Mouse (Mus musculus) ES-Bruce4 (cell line): ENCODE data around the gene Mpig6b. TPM values are rescaled to one million over a fixed set of nuclear protein-coding genes. Genes with fewer than 3 reads are reported as not detected.
A peak's percentile ranks its signal among the peaks of the same experiment; 100 is the strongest.

Experiments
- H3K27ac ChIP-seq: 2 replicates; pipeline ENCODE4 v1.5.1; 2012; ENCODE audit warnings: low read length, inconsistent platforms; ENCODE audit not compliant: insufficient read depth
- H3K27me3 ChIP-seq: 2 replicates; pipeline ENCODE4 v1.6.1; 2012; ENCODE audit warnings: mild to moderate bottlenecking, low read length, inconsistent platforms; ENCODE audit not compliant: control insufficient read depth, poor library complexity, insufficient read depth, severe bottlenecking
- H3K36me3 ChIP-seq: 2 replicates; pipeline ENCODE4 v1.6.1; 2012; ENCODE audit warnings: inconsistent platforms, mild to moderate bottlenecking, low read length, moderate library complexity; ENCODE audit not compliant: control insufficient read depth, poor library complexity, insufficient read depth, severe bottlenecking
- H3K4me1 ChIP-seq: one replicate; pipeline ENCODE4 v1.8.1; 2011; ENCODE audit warnings: low read length; ENCODE audit not compliant: control insufficient read depth, insufficient read depth
- H3K4me3 ChIP-seq: 2 replicates; pipeline ENCODE4 v1.5.1; 2011; ENCODE audit warnings: low read depth, mild to moderate bottlenecking, low read length
- H3K9ac ChIP-seq: 2 replicates; pipeline ENCODE4 v1.6.1; 2012; ENCODE audit warnings: low read depth, mild to moderate bottlenecking, inconsistent platforms; ENCODE audit not compliant: poor library complexity, severe bottlenecking
- H3K9me3 ChIP-seq: replicated peaks from 2 replicates; pipeline ENCODE4 v1.6.1; 2012; ENCODE audit warnings: mild to moderate bottlenecking, low read length, inconsistent platforms; ENCODE audit not compliant: control insufficient read depth, poor library complexity, insufficient read depth, severe bottlenecking
- CTCF ChIP-seq: IDR thresholded peaks from one replicate; pipeline ENCODE4 v1.8.1; 2011; ENCODE audit warnings: low read depth, low read length
- EP300 ChIP-seq: IDR thresholded peaks from 2 replicates; pipeline ENCODE4 v1.6.1; 2011; ENCODE audit warnings: low read depth, low read length; ENCODE audit not compliant: insufficient read depth
- POLR2A ChIP-seq: IDR thresholded peaks from one replicate; pipeline ENCODE4 v1.8.1; 2011; ENCODE audit warnings: low read length; ENCODE audit not compliant: insufficient read depth
- polyA plus RNA-seq: library from polyadenylated mRNA; stranded (reverse); fragments of >200 nt; gene quantifications from 2 replicates; pipeline ENCODE4 v1.2.4, GENCODE M21; 2011; ENCODE audit warnings: low read depth; ENCODE audit not compliant: missing spikeins, insufficient read depth, insufficient read length

Gene Mpig6b
- polyA plus RNA-seq, 1 experiment = 3.3 TPM

- no peak overlapping the region for H3K27ac ChIP-seq
- no peaks in the 10 kb centered on the region for H3K9me3 ChIP-seq
- H3K27me3 ChIP-seq = no peaks in the 10 kb centered on the region
- H3K4me3 ChIP-seq = no peak overlapping the region
- TF ChIP-seq EP300 (no peak), CTCF (no peak), POLR2A (no peak)
- H3K36me3 ChIP-seq = no peaks in the 10 kb centered on the region
- peaks cover 5% of the 10 kb centered on the region for H3K4me1 ChIP-seq
- H3K9ac ChIP-seq = no peak overlapping the region
These were observed 5.5 kb upstream of the Mpig6b start for GRCm38 (mm10) chr17:35071454-35071853.

GRCm38 (mm10) chr17:35070556-35071229, 4.7 kb upstream of the Mpig6b start:
- H3K4me3 ChIP-seq = no peak overlapping the region
- H3K27me3 ChIP-seq = no peaks in the 10 kb centered on the region
- no peak overlapping the region for H3K27ac ChIP-seq
- no peaks in the 10 kb centered on the region for H3K9me3 ChIP-seq
- peaks cover 5% of the 10 kb centered on the region for H3K4me1 ChIP-seq
- TF ChIP-seq POLR2A = no peak
- H3K9ac ChIP-seq = no peak overlapping the region
- H3K36me3 ChIP-seq = no peaks in the 10 kb centered on the region

GRCm38 (mm10) chr17:35068213-35068914, 2.4 kb upstream of the Mpig6b start:
- H3K4me1 ChIP-seq = peaks cover 5% of the 10 kb centered on the region
- H3K9me3 ChIP-seq = no peaks in the 10 kb centered on the region
- TF ChIP-seq CTCF = no peak
- TF ChIP-seq POLR2A = no peak
- no peak for TF ChIP-seq EP300
- no peaks in the 10 kb centered on the region for H3K36me3 ChIP-seq
- H3K4me3 ChIP-seq = no peak overlapping the region
- H3K9ac ChIP-seq = no peak overlapping the region
- no peak overlapping the region for H3K27ac ChIP-seq
- no peaks in the 10 kb centered on the region for H3K27me3 ChIP-seq

GRCm38 (mm10) chr17:35064951-35065947, 735 bp downstream of the Mpig6b start, which contains the start of gene Ly6g6c:
Gene Ly6g6c, plus strand, starts transcription at chr17:35065388.
- Histone ChIP-seq H3K36me3 (no peaks in the 10 kb centered on the region), H3K9me3 (no peaks in the 10 kb centered on the region), H3K27me3 (no peaks in the 10 kb centered on the region), H3K4me3 (peak within 1 kb of the TSS; percentile 79), H3K4me1 (peaks cover 6% of the 10 kb centered on the region), H3K9ac (peak within 1 kb of the TSS; percentile 64), H3K27ac (peak within 1 kb of the TSS; percentile 93)
- TF ChIP-seq CTCF (no peak), POLR2A (peak; percentile 64), EP300 (peak; percentile 40)

GRCm38 (mm10) chr17:35064378-35064877, 1.6 kb downstream of the Mpig6b start:
- Histone ChIP-seq H3K36me3 (no peaks in the 10 kb centered on the region), H3K4me3 (peak overlapping the region; percentile 36), H3K9ac (peak overlapping the region; percentile 10; the same call in 1 of the 2 replicates), H3K27me3 (no peaks in the 10 kb centered on the region), H3K9me3 (no peaks in the 10 kb centered on the region), H3K4me1 (peaks cover 6% of the 10 kb centered on the region), H3K27ac (peak overlapping the region; percentile 93)
- TF ChIP-seq EP300 (no peak), CTCF (no peak), POLR2A (no peak)
